Mouse (Mus musculus) heart, postnatal 14 days (tissue): Measurements from ENCODE around the gene Usf3. TPM values are rescaled to one million over a fixed set of nuclear protein-coding genes. Genes with fewer than 3 reads are reported as not detected.
A peak's percentile ranks its signal among the peaks of the same experiment; 100 is the strongest.

Experiments
- DNase-seq, 2 experiments: peaks; one replicate each; pipeline ENCODE4 v3.0.0; 2021 to 2022
- intact Hi-C: fragments of 180-260 bp; cut with DNase I; formaldehyde crosslinking; loops from one replicate; pipeline ENCODE4 v1.15.1; 2025
- long read RNA-seq, 2 experiments: library from polyadenylated mRNA; stranded (forward); transcript quantifications; one replicate each; pipeline ENCODE4 v2.0.0; 2021
- total RNA-seq, 2 experiments: library from RNA; stranded (reverse); gene quantifications; 2 replicates each; pipeline ENCODE4 v1.2.3; 2021

Usf3 gene
- 10 to 100 TPM; 21.0 to 22.3 TPM for total RNA-seq
- long read RNA-seq, experiment 1, partial matches to known transcripts: 0 of 2 reads
- long read RNA-seq, experiment 1, other reads (novel, unspliced or antisense): 2 of 2 reads
- long read RNA-seq, experiment 2, partial matches to known transcripts: 0 of 1 reads
- long read RNA-seq, experiment 2, other reads (novel, unspliced or antisense): 1 of 1 reads

DNA sequence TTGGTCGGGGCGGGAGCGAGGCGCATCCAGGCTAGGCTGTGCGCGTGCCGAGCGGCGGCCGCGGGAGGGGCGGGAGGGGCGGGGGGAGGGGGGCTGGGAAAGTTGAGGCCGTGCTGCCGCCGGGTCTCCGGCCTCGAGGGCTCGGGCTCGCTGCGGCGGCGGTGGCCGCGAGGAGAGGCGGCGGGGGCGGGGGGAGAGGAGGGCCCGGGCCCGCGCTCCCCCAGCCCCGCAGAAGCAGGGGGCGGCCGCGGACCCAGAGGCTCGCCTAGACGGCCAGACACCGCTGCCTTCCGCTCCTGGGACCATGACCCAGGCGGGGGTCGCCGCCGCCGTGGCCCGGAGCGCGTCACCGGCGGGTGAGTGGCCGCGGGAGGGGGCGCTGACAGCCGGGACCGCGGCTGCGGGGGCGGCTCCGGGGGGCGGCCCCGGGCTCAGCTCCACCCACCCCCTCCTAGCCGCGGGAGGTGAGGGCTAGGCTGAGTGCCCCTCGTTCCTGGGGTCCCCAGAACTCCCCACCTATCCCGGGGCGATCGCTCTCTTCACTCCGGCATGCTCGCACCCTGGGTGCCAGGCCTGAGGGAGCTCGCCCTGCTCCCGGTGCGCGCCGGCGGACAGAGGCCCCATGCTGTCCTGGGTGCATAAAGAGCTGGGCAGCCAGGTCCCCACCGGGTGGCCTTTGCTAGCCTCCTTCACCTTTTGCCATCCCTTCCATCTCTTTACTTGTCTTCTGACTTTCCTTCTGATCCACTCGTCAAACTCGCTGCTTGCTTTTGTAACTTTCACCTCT, at the start of gene Usf3:
Gene Usf3, plus strand, starts transcription at position 92 of the 787 bp plus-strand sequence.
- intact Hi-C loops: loop anchor here (10.0 kb wide), 1 partner anchor 191 kb away; no protein-coding TSS in a partner anchor
- peak; percentile 70 to 72 for DNase-seq

DNA sequence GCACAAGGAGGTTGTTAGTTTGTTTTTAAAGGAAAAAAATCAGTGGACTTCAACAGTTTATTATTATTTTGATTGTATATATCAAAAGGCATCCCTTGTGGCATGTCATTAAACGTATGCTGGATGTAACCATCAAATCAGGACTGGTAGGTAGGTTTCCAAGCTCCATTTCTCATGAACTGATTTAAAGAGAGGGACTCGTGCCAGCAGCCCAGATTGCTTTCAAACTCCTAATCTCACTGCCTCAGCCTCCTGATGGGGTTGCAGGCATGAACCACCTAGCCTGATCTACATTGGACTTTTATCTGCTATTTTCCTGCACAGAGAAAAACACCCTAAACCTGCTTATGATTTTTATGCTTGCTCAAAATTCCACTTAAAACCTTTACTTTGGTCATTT, 49.3 kb upstream of the Usf3 start:
- intact Hi-C loops: no loop called here
- DNase-seq: no peak

DNA sequence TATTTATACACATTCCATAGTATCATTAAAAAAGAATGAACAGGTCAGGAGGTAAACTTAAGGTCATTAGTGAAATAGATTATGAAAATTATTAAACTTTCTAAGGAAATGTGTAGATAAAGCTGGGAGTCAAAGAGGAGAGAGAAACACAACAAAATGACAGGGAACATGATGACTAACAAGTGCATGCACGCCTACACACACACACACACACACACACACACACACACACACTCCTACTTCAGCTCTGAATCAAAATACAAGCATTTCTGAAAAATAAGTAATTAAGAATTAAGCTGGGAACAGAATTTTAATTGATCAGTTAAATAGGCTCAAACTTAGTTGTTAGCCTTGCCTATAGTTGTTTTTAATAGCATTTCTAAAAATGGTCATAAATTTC, 48.3 kb upstream of the Usf3 start:
- intact Hi-C loops: no loop called here
- DNase-seq: no peak

DNA sequence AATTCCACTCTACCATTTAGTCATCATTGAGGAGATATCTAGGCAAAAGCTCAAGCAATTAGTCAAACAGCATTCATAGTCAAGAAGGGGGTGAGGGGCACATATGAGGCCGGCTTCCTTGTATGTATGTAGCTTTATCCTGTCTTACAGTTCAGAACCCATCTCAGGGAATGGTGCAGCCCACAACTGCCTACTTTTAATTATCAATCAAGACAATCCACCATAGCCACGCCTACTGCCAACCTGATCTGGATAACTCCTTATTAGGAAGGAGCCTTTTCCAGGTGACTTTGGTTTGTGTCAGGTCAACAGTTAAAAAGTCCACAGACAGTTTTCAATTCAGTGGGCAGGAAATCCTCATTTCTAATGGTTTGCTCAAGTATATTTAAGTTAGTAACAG, 47.6 kb upstream of the Usf3 start:
- DNase-seq: no peak

DNA sequence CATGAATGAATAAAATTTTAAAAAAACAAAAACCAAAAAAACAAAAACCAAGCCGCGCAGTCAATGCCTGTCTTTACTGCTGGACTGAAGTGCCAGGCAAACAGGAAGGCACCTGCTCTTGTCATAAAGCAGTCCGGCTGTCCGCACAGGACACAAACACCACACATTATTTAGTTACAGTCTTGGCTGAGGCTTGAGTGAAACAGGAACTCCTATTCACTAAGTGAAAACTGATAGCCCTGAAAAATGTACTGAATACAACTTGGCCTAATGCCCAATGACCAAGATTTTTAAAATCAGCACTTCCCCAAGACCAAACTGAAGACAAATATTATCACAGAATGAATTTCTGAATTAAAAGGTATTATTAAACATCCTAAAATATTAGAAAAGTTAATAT, 46.6 kb upstream of the Usf3 start:
- DNase-seq: no peak
- intact Hi-C loops: no loop called here

More for the DNA sequence above, 47.6 kb upstream of the Usf3 start:
- intact Hi-C loops: no loop called here

DNA sequence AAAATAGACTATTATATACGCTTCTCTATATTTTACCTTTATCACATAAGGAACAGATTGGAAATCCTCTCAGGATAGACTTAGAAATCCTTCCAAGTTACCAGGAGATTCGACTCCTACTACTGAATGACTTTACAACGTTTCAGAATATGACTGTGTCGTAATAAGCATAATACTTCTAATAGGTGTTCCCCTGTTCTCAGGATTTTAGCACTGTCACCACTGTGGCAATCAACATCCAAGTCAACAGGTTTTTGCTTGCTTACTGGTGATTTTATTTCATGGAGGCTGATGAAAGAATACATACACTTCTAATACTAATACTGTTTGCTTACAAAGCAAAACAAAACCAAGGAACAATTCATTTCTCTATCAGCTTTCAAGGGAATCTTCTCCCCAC, 40.7 kb upstream of the Usf3 start:
- DNase-seq: no peak
- intact Hi-C loops: loop anchor here (10.0 kb wide), 1 partner anchor 247 kb away; the partner anchor contains the start of gene Ccdc191

DNA sequence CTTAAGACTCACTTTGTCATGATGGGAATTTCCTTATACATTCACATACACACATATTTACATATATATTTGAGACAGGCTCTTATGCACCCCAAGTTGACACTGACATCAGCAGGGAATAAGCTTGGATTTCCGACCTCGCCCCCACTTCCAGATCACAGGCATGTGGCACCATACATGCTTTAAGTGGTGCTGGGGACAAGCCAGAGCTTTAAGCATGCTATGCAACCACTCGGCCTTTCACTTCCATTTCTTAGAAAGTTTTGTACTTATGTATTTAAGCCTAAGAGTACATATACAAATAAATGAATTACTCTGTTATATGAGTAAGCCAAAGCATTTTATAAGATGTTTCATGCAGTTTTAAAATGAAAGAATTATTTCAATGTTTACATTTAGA, 39.9 kb upstream of the Usf3 start:
- intact Hi-C loops: loop anchor here (10.0 kb wide), 1 partner anchor 248 kb away; the partner anchor contains the start of gene Ccdc191
- no peak for DNase-seq

DNA sequence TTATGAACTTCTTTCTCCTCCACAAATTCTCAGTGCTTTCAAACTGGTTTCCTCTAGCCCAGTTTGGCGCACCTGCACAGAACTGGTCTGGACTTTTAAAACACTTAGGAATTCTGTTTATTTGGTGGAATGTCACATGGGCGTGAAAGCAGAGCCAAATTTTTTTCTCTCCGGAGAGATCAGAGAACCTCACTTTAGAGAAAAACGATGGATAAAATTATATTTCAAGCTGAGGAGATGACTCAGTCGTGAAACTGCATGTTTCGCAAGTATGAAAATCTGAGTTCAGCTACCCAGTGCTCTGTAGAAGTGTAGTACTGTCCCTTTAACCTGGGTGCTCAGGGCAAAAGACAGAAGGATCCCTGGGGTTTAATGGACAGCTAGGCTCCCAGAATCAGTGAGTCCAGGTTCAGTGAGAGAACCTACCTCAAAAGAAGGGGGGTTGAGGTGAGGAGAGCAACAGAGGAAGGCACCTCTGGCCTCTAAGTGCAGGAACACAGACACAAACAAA, 36.5 kb upstream of the Usf3 start:
- DNase-seq: no peak
- intact Hi-C loops: loop anchor here (10.0 kb wide), 1 partner anchor 252 kb away; the partner anchor contains the start of gene Ccdc191

DNA sequence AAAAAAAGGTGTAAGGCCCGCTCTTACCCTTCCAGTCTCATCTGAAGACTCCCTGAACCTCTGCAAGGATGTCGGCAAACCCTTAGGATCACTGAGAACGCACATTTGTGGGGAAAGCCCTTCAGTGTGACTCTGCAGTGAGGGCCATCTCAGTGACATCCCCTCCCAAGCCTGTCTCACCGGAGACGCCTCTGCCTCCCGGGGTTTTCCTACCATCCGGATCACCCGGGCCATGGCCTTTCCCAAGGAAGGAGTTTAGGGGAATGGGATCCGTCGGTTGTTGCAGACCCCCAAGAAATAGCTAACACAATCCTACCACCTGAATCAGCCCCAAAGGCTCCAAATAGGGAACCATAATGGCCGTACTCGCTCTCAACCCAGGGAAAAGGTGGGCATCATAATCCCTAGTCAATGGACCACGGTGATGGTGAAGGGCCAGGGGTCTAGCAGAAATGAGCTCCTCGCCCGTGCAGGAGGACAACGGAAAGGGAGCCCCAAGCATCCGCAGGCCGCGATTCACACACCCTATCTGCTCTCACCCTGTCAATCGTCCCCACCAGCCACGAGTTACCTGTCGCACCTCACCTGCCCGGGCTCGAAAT, 34.6 kb upstream of the Usf3 start:
- DNase-seq: peak in 1 of 2 experiments; percentile 4
- intact Hi-C loops: loop anchor here (10.0 kb wide), 1 partner anchor 254 kb away; the partner anchor contains the start of gene Ccdc191

DNA sequence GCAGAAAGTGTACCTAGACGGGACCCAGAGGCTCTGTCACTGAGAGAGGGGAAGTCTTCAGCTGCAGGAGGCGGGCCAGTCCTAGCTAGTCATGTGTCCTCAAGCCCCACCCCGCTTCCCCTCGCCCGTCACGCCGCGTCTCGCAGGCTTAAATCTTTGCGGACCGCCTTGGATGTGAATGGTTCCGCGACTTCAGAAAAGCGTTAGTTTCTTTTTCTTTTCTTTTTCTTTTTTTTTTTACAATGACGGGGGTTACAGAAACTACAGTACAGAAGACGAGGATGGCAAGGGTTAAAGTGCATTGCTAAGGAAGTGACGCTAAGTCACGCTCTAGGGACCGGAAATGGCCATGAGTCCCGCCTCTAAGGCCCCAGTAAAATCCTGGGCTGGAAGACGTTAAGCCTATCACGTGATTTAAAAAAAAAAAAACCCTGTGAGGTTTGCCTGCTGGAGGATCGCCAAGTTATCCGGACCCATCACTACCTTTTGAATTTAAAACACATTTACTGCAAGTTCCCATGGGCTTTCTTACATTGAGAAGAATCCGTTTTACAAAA, 34.0 kb upstream of the Usf3 start:
- peak; percentile 81 to 88 for DNase-seq
- intact Hi-C loops: loop anchor here (10.0 kb wide), 1 partner anchor 254 kb away; the partner anchor contains the start of gene Ccdc191

DNA sequence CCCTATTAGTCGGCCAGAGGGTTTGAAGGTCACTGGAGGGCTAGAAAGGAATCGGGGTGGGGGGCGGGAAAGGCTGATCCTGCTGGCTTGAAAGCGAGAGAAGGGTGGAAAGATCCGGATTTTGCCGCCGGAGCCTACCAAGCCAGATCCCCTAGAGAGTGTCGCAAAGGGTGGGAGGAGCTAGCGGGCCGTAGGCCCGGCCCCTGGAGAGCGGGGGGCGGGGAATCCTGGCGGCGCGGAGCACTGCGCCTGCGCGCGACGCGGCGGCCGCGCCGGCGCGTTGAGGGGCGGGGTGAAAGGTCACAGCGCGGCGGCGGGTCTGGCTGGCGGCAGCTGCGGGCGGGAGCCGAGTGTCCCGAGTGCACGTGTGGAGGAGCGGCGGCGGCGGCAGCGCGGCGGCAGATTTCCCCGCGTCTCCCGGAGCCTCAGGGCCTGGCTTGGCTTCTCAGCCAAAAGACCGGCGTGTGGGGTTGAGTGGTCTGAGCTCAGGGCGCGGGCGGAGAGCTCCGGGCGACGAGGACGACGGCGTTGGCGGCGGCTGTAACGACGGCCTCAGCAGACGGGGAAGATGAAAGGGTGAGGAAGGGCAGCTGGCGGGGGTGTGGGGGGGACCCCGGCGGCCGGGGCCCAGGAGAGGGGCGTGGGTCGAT, 33.4 kb upstream of the Usf3 start, which contains the start of the genes Atp6v1a and Naa50:
Gene Atp6v1a, minus strand, starts transcription at position 170 of the 650 bp plus-strand sequence.
Gene Naa50, plus strand, starts transcription at position 295 of the 650 bp plus-strand sequence.
- intact Hi-C loops: loop anchor here (10.0 kb wide), 1 partner anchor 255 kb away; the partner anchor contains the start of gene Ccdc191
- DNase-seq: peak; percentile 95 to 97

DNA sequence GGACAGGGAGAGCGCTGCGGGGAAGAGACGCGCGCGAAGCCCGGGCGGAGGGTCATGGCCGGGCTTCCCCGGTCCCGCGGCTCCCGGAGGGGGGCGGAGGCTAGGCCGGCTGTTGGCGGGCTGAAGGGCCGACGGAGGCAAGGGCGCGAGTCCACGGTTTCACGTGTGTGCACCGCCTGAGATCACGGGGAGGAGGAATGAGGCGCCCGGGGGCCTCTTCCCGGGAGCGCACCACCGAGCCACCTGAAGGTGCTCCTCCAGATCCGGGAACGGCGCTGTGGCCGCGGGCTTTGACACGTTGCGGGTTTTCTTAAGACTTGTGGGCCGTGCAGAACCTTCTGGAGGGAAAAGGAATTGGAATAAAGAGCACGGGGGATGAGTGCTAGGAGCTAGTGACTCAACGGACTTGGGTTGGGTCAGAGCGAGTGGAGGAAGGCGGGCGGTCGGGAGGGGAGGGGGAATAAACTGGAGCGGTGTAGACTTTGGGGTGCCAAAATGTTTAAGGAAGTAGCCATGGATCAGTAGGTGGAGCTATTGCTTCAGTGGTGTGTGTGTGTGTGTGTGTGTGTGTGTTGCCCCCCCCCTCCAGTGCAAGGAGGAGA, 32.8 kb upstream of the Usf3 start:
- intact Hi-C loops: no loop called here
- DNase-seq: peak; percentile 68 to 73

DNA sequence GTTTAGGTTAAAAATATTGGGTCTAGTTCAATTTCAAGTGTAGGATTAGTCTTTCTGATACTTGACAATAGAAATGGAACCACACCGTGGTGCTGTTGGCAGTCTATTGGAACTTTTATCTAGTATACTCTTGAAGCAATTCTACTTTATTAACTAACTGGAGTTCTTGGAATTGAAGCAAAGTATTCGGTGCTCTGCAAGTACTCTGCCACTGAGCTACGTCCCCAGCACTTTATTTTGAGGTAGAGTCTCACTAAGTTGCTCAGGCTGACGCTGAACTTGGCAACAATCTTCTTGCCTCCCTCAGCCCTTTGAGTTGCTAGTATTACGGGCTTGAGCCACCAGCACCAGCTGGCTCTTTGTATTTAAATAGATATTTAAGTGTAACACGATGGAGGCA, 31.6 kb upstream of the Usf3 start:
- no peak for DNase-seq
- intact Hi-C loops: no loop called here

DNA sequence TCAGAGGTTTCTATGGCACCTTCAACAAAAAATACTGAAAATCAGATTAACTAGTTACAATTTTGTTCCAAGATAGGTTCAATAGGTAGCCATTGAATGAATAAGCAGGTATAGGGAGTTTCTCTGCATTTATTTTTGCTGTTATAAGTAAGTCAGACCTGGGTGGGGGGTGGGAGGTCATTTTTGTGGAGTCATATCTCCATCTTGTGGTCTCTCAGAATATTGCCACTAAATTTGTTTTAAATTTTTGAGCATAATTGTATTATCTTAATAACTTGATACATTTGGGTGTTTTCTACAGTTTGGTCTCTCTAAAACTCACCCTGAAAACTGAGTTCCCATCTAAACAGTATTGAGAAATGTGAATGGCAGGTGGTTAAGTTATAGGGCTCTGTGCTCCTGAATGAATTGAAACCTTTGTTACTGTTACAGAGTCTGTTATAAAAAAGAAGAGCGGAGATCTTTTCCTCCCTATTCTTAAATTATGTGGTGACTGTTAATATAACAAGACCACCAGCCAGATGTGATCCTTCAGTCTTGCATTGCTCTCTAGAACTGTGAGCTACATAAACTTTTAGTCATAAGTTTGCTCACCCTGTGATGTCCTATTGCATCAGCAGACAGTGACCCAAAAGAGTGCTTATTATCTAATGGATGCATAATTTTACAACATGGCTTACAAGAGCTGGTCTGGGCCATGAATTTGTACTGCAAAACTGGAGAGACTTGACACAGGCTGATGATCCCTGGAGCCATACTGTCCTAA, 23.9 kb upstream of the Usf3 start:
- DNase-seq: no peak
- intact Hi-C loops: loop anchor here (5.0 kb wide), 1 partner anchor 47 kb away; no protein-coding TSS in a partner anchor

DNA sequence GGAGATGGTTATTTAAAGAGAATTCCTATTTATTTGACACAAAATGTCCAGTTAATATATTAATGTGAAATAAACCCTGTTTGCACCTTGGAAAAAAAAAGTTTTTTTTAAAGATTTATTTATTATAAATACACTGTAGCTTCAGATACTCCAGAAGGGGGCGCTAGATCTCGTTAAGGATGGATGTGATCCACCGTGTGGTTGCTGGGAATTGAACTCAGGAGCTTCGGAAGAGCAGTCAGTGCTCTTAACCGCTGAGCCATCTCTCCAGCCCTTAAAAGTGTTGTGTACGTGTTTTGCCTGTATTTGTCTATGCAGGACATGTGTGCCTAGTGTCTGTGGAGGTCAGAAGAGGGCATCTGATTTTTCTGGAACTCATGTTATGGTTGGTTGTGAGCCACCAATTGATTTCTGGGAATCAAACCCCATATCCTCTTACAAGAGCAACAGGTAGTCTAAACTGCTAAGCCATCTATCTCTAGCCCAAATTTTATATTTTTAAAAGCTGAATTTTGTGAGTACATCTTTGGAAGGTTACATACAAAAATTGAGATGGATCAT, 18.5 kb upstream of the Usf3 start:
- intact Hi-C loops: no loop called here
- no peak for DNase-seq

DNA sequence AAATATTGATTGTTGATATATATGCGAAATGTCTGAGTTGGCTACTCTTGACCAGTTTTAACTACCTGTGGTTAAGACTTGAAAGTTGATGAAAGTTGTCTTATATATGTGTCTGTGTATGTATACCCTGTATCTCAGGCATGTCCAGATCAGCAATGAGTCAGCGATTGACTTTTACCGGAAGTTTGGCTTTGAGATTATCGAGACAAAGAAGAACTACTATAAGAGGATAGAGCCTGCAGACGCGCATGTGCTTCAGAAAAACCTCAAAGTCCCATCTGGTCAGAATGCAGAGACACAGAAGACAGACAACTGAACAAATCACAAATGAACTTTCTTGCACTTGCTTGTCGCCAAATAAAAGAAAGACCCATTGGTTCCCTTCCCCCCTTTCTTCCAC, 13.7 kb upstream of the Usf3 start:
- intact Hi-C loops: no loop called here
- no peak for DNase-seq

DNA sequence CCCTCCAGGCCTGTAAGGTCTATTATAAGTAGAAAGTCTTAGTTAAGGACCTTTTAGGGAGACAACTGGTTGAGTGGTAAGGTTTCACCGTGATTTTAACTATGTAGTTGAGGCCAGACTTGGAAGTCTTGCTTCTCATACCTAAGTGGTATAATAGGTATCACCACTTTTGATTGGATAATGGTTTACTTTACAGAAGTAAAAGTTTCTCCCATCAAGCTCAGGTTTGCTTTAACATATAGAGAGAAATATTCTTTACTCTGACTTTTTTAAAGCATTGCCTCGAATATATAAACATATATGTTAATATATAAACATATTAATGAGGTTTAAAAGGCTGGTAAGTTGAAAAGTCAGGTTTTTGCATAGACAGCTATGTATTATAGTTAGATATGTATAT, 9.2 kb upstream of the Usf3 start:
- intact Hi-C loops: no loop called here
- no peak for DNase-seq

DNA sequence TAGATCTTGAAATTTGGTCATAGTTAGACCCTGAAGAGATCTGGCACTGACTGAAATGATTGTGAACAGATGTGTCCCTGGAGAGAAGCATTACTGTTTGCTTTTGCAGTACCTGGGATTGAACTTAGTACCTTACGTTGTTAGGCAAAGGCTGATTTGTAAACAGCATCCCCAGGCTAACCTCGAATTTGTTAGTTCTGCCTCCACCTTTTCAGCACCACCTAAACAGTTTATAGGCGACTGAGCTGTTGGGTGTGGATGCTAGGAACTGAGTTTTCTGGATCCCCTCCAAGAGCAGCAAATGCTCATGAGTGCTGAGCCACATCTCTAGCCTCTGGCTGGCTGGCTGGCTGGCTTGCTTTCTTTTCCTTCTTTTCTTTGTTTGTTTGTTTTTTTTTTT, 7.9 kb upstream of the Usf3 start:
- DNase-seq: no peak
- intact Hi-C loops: no loop called here
